Mouse (Mus musculus) midbrain, embryonic 14.5 days (tissue): ENCODE results near the gene Kcnd2. TPM values are rescaled to one million over a fixed set of nuclear protein-coding genes. Genes with fewer than 3 reads are reported as not detected.
A peak's percentile ranks its signal among the peaks of the same experiment; 100 is the strongest.
"Not testable (repeated sequence)": the region's sequence is repeated elsewhere in the genome, so short reads cannot be mapped to it uniquely, and the experiment has no call there.

Source experiments
- ATAC-seq: fragments of 200-750 bp; cut with Nextera tagmentation; 2 replicates; pipeline ENCODE4 v1.8.0; 2017; ENCODE audit warnings: moderate number of reproducible peaks, moderate library complexity; ENCODE audit not compliant: low FRiP score, low TSS enrichment
- DNase-seq: peaks from one replicate; pipeline ENCODE4 v3.0.0-alpha.2; 2015
- H3K27ac ChIP-seq: fragments of 300-500 bp; sonication (generic); replicated peaks from 2 replicates; pipeline ENCODE4 v1.5.1; 2014; ENCODE audit warnings: mild to moderate bottlenecking, low read depth, low read length, moderate library complexity
- H3K27me3 ChIP-seq: fragments of 300-500 bp; sonication (generic); 2 replicates; pipeline ENCODE4 v1.6.1; 2014; ENCODE audit warnings: low read length, control low read depth, mixed read lengths; ENCODE audit not compliant: control insufficient read depth, insufficient read depth
- H3K36me3 ChIP-seq: fragments of 300-500 bp; sonication (generic); 2 replicates; pipeline ENCODE4 v1.6.1; 2014; ENCODE audit warnings: low read length, control low read depth; ENCODE audit not compliant: control insufficient read depth, insufficient read depth
- H3K4me1 ChIP-seq: fragments of 300-500 bp; sonication (generic); 2 replicates; pipeline ENCODE4 v1.6.1; 2014; ENCODE audit warnings: mild to moderate bottlenecking, antibody characterized with exemption, low read length, control low read depth; ENCODE audit not compliant: control insufficient read depth, insufficient read depth
- H3K4me2 ChIP-seq: fragments of 300-500 bp; sonication (generic); 2 replicates; pipeline ENCODE4 v1.6.1; 2014; ENCODE audit warnings: mild to moderate bottlenecking, low read length, moderate library complexity
- H3K4me3 ChIP-seq: fragments of 300-500 bp; sonication (generic); replicated peaks from 2 replicates; pipeline ENCODE4 v1.5.1; 2014; ENCODE audit warnings: low read depth, low read length
- H3K9ac ChIP-seq: fragments of 300-500 bp; sonication (generic); replicated peaks from 2 replicates; pipeline ENCODE4 v1.6.1; 2014; ENCODE audit warnings: mild to moderate bottlenecking, low read length, moderate library complexity
- H3K9me3 ChIP-seq: fragments of 300-500 bp; sonication (generic); 2 replicates; pipeline ENCODE4 v1.6.1; 2016; ENCODE audit warnings: low read length, control low read depth, mixed read lengths; ENCODE audit not compliant: control insufficient read depth
- WGBS: fragments of 180-500 bp; shearing (Covaris S2); extraction: QIAGEN DNeasy Blood & Tissue Kit; methylation state at CpG from one replicate; pipeline ENCODE4 v1.1.7; 2014; 5-methylcytosine and 5-hydroxymethylcytosine counted together
- polyA plus RNA-seq: library from polyadenylated mRNA; unstranded; fragments of >200 nt; fragmentation: Nextera tagmentation; extraction: Ambion mirVana; gene quantifications from 2 replicates; pipeline ENCODE4 v1.2.1, GENCODE M21; 2014

Gene Kcnd2
- polyA plus RNA-seq, 1 experiment from 2014 or later, result 23.4 TPM

- no peak overlapping the region for H3K9ac ChIP-seq
- no peak overlapping the region for H3K27ac ChIP-seq
- no peaks in the 10 kb centered on the region for H3K9me3 ChIP-seq
- H3K36me3 ChIP-seq, result no peaks in the 10 kb centered on the region
- no peaks in the 10 kb centered on the region; the same call in 1 of the 2 replicates for H3K4me1 ChIP-seq
- WGBS, result 51% methylated on average over 4 of the region's 4 CpGs
- ATAC-seq, result no peak
- no peak overlapping the region for H3K4me2 ChIP-seq
- H3K4me3 ChIP-seq, result no peak overlapping the region
- DNase-seq, result peak; percentile 31
- H3K27me3 ChIP-seq, result no peaks in the 10 kb centered on the region
These were observed 111.9 kb downstream of the Kcnd2 start for GRCm38 (mm10) chr6:21327081-21327737.

GRCm38 (mm10) chr6:21385298-21385697 lies 170.0 kb downstream of the Kcnd2 start:
- not testable (repeated sequence) for H3K9ac ChIP-seq, H3K27ac ChIP-seq, H3K4me3 ChIP-seq, DNase-seq, H3K4me1 ChIP-seq, H3K27me3 ChIP-seq, ATAC-seq, H3K9me3 ChIP-seq, H3K36me3 ChIP-seq, H3K4me2 ChIP-seq
- 77% methylated on average over 3 of the region's 3 CpGs for whole genome bisulfite sequencing

GRCm38 (mm10) chr6:21391776-21392175 lies 176.5 kb downstream of the Kcnd2 start:
- no peak for ATAC-seq
- no peaks in the 10 kb centered on the region for H3K27me3 ChIP-seq
- no peaks in the 10 kb centered on the region for H3K9me3 ChIP-seq
- H3K36me3 ChIP-seq, result no peaks in the 10 kb centered on the region
- no peak overlapping the region for H3K9ac ChIP-seq
- no peak overlapping the region for H3K4me2 ChIP-seq
- no peaks in the 10 kb centered on the region for H3K4me1 ChIP-seq
- H3K27ac ChIP-seq, result no peak overlapping the region
- 93% methylated on average over 4 of the region's 4 CpGs for WGBS
- no peak overlapping the region for H3K4me3 ChIP-seq
- DNase-seq, result no peak

GRCm38 (mm10) chr6:21413656-21414055 lies 198.4 kb downstream of the Kcnd2 start:
- no peaks in the 10 kb centered on the region for H3K36me3 ChIP-seq
- H3K4me2 ChIP-seq, result no peak overlapping the region
- no peak for ATAC-seq
- H3K27ac ChIP-seq, result no peak overlapping the region
- H3K9ac ChIP-seq, result no peak overlapping the region
- H3K27me3 ChIP-seq, result no peaks in the 10 kb centered on the region
- WGBS, result 93% methylated on average over 3 of the region's 3 CpGs
- H3K4me3 ChIP-seq, result no peak overlapping the region
- H3K9me3 ChIP-seq, result no peaks in the 10 kb centered on the region
- 0 out of 2 replicates have a peak, but pooled peaks cover 4% of the 10 kb centered on the region for H3K4me1 ChIP-seq
- no peak for DNase-seq

GRCm38 (mm10) chr6:21418246-21418645 lies 202.9 kb downstream of the Kcnd2 start:
- Histone ChIP-seq H3K4me3 (no peak overlapping the region), H3K4me1 (0 out of 2 replicates have a peak, but pooled peaks cover 4% of the 10 kb centered on the region), H3K9me3 (no peaks in the 10 kb centered on the region), H3K4me2 (no peak overlapping the region), H3K36me3 (no peaks in the 10 kb centered on the region), H3K9ac (no peak overlapping the region), H3K27ac (no peak overlapping the region), H3K27me3 (no peaks in the 10 kb centered on the region)
- WGBS, result 48% methylated on average over 6 of the region's 6 CpGs
- DNase-seq (peak; percentile 11), ATAC-seq (no peak)

- ATAC-seq (no peak), DNase-seq (peak; percentile 6)
- no peak overlapping the region for H3K9ac ChIP-seq
- H3K27me3 ChIP-seq, result no peaks in the 10 kb centered on the region
- 58% methylated on average over 4 of the region's 4 CpGs for WGBS
- no peak overlapping the region for H3K4me3 ChIP-seq
- H3K9me3 ChIP-seq, result no peaks in the 10 kb centered on the region
- no peaks in the 10 kb centered on the region for H3K36me3 ChIP-seq
- H3K27ac ChIP-seq, result no peak overlapping the region
- H3K4me1 ChIP-seq, result no peaks in the 10 kb centered on the region
- no peak overlapping the region for H3K4me2 ChIP-seq
These were observed 209.0 kb downstream of the Kcnd2 start for GRCm38 (mm10) chr6:21424202-21424785.

- Histone ChIP-seq H3K36me3 (no peaks in the 10 kb centered on the region), H3K4me3 (no peak overlapping the region), H3K9ac (no peak overlapping the region), H3K9me3 (no peaks in the 10 kb centered on the region), H3K4me1 (no peaks in the 10 kb centered on the region), H3K27me3 (no peaks in the 10 kb centered on the region), H3K4me2 (no peak overlapping the region), H3K27ac (no peak overlapping the region)
- no peak for DNase-seq
- 95% methylated on average over 1 of the region's 1 CpGs for WGBS
- no peak for ATAC-seq
These were observed 215.8 kb downstream of the Kcnd2 start for GRCm38 (mm10) chr6:21431120-21431519.

- Histone ChIP-seq H3K27ac (no peak overlapping the region), H3K36me3 (no peaks in the 10 kb centered on the region), H3K9me3 (no peaks in the 10 kb centered on the region), H3K27me3 (no peaks in the 10 kb centered on the region), H3K9ac (no peak overlapping the region), H3K4me1 (no peaks in the 10 kb centered on the region), H3K4me2 (no peak overlapping the region), H3K4me3 (no peak overlapping the region)
- no peak for DNase-seq
- no peak for ATAC-seq
These were observed 249.4 kb downstream of the Kcnd2 start for GRCm38 (mm10) chr6:21464719-21465118.

- Histone ChIP-seq H3K9me3 (no peaks in the 10 kb centered on the region), H3K4me2 (no peak overlapping the region), H3K36me3 (no peaks in the 10 kb centered on the region), H3K4me1 (no peaks in the 10 kb centered on the region), H3K9ac (no peak overlapping the region), H3K27ac (no peak overlapping the region), H3K4me3 (no peak overlapping the region), H3K27me3 (no peaks in the 10 kb centered on the region)
- ATAC-seq (no peak), DNase-seq (no peak)
- WGBS, result 65% methylated on average over 1 of the region's 1 CpGs
These were observed 256.7 kb downstream of the Kcnd2 start for GRCm38 (mm10) chr6:21471891-21472544.
